Mouse (Mus musculus): ENCODE measurements around the gene Acoxl. TPM values are rescaled to one million over a fixed set of nuclear protein-coding genes. Genes with fewer than 3 reads are reported as not detected.

Acoxl gene
- total RNA-seq, 1 experiment from 2014 or later: 1.7 TPM

DNA sequence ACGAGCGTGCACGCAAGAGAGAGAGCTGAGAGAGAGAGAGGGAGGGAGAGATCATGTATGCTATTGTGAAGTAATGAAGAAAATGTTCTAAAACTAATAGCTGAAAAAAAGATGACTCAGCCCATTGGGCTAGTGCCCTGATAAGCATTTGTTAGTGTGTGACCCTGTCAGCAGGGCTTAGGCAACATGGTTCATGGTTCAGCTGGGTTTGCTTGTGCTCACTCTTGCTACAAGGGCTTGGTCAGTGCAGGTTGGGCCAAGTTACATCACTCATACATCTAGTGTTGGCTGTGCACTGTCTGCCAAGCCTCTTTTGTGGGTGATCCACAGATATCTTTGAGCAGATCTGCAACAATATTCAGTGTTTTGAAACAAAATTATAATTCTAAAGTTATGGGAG is 194.8 kb downstream of the Acoxl start:
- peak; percentile 10 for DNase-seq

DNA sequence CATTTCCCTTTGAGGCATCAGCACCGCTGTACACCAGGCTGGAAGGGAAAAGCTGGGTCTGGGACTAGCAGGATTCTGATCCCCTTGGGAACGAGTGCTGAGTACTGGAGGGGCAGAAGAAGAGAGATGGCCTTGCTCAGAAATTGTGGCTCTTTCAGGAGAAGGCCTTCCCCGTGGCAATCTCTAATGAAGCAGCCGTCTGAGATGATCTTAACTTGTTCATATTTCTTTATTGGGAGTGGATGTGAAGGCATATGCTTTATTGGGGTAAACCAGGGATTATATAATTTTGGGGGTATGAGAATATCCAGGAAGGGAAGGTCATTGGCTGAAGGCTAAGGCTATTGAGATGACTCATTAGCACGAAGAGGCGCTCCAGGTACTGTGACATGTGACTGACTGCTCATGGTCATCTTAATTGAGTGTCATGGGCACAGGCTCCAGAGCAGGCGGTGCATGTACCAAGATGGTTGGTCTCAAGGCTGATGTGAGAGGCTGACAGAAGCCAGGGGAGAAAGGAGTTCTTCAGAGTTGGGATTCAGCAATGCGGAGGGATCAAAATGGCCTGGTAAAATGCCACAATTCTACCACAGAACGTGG is 195.5 kb downstream of the Acoxl start:
- no peak for DNase-seq

DNA sequence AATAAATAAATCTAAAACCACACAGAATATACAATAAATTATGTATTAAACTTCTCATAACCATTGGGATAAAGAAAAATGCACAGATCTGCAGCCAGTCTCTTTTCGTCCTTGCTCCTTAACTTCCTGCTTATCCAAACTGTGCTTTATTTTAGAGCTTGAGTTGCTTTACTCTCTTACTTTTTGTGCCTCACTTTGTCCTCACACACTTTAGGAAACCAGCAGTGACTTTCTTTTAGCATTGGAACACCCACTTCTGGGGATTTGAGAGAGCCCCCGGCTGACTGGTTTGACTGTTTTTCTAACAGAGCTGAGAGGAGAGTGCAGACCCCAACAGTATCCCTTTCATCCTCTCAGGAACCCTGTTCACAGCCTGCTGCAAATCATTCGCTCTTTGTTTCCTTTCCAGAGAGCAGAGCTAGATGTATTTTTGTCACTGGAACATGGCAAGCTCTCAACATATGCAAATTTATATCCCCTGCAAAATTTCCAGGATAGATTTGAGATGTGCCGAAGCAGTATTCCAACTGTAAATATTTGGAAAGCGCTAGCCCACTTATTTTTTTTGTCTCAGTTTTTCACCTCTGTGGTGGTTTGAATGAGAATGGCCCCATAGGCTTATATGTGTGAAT is 199.7 kb downstream of the Acoxl start:
- no peak for DNase-seq

DNA sequence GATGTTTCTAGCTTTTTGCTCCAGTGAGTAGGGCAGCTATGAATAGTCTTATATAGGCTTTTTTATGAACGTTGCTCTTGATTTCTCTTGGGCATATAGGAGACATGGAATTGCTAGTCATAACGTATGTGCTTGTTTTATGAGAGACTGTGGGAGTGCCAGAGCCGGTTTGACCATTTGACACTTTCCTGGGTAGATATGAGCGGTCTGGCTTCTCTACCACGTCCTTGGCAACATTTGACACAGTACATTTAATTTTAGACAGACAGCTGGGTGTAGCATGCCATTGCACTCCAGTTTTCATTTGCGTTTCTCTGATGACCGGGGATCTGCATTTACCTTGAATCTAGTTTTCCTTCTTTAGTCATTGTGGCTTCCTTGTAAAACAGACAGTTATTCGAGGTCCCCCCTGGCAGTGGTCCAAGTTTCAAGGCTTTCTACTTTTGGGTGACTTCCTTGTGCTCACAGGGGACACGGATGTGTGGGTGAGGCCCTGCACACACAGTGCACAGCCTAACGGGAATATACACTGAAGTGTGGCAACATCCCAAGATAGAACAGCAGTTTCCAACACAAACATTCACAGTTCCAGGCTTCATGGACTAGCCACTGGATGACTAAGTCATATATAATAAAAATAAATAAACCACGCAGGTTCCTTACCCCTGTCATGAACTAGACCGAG is 202.5 kb downstream of the Acoxl start:
- DNase-seq: no peak

DNA sequence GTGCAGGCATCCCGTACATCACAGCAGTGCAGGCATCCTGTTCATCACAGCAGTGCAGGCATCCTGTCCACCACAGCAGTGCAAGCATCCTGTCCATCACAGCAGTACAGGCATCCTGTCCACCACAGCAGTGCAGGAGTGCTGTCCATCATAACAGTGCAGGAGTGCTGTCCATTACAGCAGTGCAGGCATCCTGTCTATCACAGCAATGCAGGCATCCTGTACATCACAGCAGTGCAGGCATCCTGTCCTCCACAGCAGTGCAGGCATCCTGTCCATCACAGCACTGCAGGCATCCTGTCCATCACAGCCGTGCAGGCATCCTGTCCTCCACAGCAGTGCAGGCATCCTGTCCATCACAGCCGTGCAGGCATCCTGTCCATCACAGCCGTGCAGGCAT is 207.8 kb downstream of the Acoxl start:
- no peak for DNase-seq

DNA sequence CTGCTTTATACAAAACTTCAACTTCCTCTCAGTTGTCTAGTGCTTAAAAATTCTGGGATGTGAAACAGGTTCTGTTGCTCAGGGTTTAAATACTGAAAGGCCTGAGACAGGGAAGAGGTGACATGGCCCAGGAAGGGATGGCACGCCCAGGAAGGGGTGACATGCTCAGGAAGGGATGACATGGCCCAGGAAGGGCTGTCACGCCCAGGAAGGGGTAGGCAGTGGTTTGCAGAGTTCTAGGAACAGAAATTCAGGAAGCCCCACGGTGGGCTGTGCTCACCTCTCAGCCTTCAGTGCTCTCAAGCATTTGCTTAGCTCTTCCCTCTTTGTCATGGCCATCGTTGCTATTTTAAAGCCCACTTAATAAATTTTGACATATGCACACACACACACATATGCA is 216.2 kb downstream of the Acoxl start:
- DNase-seq: no peak

DNA sequence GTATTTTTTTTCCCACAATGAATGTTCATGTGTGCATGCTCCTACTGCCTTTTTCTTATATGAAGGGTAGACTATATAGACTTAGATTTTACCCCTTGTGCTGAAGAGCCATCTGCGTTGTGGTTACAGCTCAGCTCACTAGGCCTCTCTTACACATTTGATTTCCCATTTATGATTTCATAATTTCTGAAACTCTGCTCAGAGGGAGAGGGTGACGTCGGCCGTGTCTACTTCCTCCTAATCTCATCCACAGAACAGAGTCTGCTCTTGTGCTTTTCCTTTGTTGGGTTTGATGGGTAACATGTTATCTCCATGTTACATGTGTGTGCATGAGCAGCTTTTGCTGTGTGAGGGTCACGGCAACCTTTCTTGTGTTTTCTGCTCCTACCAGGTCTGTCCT is 219.2 kb downstream of the Acoxl start:
- no peak for DNase-seq

DNA sequence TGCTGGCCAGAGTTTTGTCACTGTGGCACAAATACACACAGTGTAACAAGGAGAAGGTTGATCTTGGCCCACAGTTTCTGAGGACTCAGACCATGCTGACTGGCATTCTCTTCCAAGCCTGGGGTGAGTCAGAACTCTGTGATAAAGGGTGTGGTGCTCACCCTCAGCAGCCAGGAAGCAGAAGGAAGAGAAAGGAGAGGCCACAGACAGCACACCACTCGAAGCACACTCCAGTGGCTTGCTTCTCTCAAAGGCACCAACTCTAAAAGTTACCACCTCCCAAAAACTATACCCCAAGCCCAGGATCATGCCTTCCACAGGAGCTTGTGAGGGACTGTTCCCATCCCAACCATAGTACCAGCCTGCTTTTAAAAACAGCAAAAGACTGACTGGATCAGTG is 220.0 kb downstream of the Acoxl start:
- DNase-seq: no peak

DNA sequence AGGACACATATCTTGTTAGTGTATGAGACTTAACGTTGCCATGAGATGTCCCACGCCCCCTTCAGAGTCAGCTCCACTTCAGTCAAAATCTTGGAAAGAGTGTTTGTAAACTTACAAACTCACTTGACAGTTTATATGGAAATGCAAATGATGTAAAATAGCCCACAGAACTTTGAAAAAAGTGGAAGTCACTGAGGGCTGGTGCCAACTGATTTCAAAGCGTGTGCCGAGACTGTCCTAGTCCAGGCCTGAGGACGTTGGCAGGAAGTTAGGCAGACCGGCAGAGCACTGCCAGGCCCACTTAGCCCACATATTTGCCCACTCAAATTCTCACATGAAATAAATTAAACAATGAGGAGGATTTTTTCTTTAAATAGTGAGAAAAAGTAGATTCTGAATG is 221.5 kb downstream of the Acoxl start:
- no peak for DNase-seq

DNA sequence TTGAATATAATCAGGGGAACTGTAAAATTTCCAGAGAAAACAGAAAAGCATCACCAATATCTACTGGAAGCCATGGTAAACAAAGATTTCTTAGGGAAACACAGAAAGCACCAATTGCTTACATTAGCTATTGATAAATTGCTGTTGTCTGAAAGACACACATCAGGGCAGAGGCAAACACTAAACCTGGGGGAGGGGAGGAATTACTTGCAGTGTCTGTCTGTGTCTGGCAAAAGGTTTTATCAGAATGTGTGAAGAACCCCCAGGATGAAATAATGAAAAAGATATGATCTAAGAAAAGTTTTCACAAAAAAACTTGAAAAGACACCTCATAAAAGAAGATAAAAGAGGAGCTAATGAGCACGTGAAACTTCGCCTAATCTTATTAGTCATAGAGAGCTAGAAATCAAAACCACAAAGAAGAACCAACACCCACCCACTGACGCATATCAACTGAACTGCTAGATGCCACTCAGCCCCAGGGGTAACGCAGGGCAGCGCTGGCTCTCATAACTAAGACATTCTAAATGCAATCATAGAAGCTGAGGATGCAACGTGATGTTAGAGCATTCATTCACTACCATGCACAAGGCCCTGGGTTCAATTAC is 222.1 kb downstream of the Acoxl start:
- DNase-seq: no peak

DNA sequence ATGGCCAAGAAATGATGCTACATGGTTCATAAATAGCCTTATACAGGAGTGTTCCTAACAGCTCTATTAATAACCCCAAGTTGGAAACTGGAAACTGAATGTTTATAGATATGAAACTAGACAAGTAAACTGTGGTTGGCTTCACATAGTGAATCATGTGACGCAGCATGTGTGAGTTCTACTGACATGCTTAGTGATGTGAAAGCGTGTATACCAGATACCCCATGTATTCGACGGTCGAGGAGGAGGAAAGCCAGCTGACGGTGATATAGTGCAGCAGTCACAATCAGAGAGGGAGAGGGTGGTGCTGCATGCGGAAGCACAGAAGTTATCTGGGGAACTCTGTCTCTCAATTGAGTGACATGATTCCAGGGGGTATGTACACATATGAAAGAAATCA is 222.8 kb downstream of the Acoxl start:
- DNase-seq: no peak

DNA sequence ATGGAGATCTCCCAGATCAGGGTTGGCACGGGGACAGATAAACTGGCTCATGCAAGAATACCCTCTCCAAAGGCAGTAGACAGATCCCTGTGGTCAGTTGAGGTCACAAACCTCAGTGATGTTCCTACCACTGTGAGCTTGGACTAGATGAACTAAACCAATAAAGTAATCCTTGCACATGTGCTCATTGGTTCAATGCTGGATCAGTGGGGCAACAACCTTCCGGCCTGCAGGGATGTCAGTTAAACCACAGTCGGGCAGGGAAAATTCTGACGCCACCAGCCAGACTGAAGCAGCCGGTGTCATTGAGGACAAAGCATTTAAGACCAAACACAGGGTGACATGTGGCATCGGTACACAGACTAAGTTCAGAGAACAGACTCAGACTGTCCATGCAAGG is 224.1 kb downstream of the Acoxl start:
- no peak for DNase-seq

DNA sequence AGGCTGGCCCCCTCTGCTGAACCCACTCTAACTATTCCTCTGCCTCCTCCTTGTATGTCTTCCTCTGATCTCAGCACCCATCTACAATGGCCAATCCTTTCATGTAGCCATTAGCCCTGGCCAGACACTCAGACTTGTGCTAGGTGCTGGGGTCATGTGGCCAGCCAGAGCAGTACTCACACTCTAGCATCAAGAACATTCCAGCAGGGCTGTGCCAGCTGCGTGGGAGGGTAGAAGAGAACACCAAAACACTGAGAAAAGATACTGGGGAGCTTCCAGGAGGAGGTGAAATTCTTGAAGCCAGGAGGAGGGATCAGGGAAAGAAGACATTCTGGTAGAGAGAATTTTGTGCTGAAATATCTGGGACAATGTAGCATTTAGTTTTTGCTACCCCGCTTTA is 226.3 kb downstream of the Acoxl start:
- DNase-seq: no peak

DNA sequence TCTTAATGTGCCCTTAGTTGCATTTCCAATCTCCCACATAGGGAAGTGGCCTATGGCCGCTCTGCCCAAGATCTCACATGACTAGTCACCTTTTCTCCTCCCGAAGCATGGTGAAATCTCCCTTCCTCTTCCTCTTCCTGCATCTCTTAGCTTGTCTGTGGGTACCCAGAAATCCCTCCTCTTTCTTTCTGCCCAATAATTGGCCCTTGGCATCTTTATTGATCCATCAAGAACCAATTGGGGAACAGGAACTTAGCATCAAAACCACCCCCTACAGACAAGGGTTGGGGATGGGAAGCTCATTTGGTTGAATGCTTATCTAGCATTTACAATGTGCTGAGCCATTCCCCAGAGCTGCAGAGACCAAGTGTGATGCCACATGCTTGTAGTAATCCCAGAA is 226.9 kb downstream of the Acoxl start:
- no peak for DNase-seq

DNA sequence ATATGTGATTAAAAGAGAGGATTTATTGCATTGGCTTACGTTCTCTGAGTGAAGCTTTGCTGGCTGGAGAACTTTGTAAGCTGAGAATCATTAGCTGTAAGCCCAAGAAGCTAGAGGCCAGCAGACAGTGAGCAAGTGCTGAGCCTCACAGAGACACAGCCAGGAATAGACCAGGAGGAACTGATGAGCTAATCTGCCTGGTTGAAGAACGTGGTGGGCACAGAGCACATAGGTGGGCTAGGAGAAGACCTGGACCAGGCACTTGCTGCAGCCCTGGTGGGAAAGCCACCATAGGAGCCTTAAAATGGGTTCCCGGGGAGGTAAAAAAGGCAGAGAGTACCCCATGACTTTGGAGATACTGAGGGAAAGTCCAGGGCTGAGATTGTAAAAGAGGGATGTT is 228.5 kb downstream of the Acoxl start:
- no peak for DNase-seq

DNA sequence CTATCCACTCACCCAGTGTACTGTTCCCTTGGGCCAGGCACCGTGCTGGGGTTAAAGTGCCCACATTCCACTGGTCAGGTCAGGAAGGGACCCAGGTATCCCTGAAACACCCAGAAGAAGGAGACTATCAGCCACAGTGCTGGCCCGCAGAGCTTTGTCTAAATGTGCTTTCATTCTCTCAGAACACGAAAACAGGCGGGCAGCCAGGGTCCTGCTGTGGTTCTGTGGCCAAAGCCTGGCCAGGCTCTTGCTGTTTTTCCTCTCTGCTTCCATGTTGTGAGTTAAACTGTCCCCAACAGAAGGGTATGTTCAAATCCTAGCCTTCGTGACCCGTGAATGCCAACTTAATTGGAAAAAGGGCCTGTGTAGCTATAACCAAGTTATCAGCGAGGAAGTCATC is 228.9 kb downstream of the Acoxl start:
- no peak for DNase-seq

DNA sequence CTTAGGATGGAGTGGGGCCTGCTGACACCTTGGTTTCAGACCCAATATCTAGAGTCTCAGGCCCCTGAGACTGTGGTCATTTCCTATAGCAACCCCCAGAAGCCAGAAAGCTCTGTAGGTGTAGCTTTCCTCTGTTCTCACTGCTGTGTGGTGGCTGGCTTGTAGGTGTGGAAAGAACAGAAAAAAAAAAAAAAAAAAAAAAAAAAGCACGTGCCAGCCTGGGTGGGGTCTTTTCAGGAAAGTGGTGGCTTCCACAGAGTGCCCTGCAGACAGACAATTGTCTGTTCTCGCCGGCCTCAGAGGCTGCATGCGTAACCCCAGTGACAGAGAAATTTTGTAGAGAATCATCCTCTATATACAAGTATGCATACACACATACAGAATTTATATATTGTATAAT is 229.5 kb downstream of the Acoxl start:
- no peak for DNase-seq

DNA sequence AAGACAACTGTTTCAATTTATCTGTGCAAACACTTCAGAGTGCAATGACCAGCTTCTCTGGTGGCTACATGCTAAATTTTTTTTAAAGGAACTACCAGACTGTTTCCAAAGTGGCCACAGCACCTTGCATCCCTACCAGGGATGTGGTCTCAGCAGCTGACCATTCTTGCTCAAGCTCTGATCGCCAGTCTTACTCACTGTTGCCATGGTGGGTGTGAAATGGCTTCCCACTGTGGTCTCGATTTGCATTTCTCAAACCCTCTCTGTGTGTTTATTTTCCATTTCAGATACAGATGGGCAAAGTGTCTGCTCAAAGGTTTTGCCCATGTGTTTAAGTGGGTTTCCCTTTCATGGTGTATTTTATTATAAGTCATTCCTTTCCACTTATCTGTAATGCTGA is 230.3 kb downstream of the Acoxl start:
- no peak for DNase-seq

DNA sequence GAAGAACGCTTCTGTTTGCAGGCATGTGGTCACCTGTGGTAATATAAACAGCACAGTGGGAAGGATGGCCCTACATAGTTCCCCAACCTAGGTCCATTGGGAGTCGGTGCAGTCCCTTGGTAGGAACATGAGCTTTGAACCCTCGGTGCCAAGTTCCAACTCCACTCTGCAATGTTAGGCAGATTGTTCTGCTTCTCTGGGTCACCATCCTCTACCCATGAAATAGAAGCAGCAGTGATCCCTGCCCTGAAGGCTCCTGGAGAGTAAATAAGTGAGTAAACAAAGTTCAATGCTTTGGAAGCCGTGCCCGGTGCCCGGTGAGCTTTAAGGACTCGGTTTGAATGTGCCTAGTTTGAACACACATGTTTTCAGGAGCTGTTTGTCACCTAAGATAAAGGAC is 233.1 kb downstream of the Acoxl start:
- DNase-seq: no peak

DNA sequence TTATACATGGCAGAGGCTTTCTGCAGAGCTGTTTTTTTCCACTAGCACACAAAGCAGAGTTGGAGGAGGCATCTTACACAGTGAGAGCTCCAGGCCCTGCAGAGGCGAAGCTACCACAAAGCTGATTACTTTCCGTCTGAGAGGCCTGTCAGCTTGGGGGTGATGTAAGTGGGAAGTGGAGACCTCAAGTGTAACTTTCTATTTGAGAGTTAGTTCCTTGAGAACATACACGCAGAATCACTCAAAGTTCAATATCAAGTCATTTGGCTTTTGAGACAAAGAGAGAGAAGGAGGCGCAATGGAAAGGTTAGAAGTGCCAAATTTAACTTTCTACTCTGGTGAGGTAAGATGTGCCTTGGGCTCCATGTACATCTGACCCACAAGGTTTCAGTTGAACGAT is 234.3 kb downstream of the Acoxl start:
- no peak for DNase-seq

DNA sequence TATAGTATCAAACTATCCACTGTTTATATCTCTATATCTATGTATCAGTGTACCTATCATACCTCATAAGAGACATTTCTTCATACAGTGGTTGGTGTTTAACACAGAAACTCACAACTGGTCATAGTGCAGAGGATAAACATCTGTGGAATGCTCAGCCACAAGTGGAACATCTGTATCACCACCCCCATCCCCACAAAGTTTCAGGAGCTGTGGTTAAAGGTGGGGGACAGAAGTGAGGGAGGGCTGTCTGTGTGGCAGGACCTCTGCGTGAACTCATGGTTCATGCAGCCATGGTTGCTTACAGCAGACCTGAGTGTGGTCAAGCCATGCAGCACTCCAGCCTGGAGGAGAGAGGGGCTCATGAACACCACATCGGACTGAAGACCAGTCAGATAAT is 234.9 kb downstream of the Acoxl start:
- no peak for DNase-seq

DNA sequence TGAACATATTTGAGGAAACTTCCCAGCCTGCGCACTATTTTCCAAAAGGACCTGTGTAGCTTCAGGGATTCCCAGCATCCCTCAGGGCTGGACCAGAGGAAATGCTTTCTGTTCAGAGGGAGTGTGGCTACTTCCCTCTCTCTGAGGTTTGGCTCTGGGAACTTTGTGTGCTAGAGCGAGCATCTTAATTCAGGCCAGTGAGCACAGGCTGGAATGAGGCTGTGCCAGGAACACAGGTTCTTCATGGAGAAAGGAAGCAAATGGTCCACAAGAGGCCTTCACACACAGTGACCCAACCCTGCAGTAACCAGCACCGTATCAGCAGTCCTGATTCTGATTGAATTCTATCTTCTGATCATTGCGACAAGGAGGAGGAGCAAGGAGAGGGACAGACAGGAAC is 238.3 kb downstream of the Acoxl start:
- no peak for DNase-seq

DNA sequence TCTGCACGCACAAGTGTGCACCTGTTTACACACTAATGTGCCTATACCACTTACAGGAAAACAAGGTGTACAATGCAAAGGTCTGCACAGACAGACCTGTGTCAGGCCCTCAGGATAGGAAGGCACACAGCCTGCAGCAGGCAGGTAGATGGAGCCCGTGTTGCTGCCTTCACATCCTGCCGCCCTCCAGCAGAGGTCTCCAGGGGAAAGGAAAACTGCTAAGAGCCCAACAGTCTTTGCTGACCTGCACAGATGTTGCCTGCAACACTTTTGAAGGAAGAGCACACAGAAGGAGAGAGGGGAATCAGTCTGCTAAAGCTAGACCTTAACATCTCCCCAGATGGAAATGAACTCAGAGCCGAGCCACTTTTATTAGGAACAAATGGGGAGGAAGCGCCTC is 240.2 kb downstream of the Acoxl start:
- no peak for DNase-seq

DNA sequence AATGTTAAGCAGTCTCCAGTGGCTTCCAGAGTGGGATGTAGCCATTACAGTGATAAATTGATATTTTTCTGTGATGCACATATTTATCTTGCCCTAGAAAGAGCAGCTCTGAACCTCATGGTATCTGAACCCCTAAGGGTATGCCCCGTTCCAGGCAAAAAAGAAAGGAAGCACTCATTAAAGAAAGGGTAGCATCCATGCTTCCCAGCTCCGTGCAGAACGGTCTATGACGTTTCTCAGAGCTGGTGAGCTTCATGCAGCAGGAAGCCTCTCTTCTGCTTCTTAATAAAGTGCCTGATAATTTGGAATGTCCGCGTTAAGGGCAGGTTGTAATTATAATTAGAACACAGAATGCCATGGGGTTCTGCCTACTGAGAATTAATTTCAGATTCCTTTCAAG is 240.6 kb downstream of the Acoxl start:
- DNase-seq: no peak
